Mouse (Mus musculus): Measurements from ENCODE around the gene Cdc42ep4. TPM values are rescaled to one million over a fixed set of nuclear protein-coding genes. Genes with fewer than 3 reads are reported as not detected.
A peak's percentile ranks its signal among the peaks of the same experiment; 100 is the strongest.

Cdc42ep4 gene
- polyA plus RNA-seq, 1 experiment, result 9.5 TPM

- 70% methylated on average over 7 of the region's 7 CpGs for WGBS
- TF ChIP-seq CTCF (IDR thresholded peaks at IDR 0.05; ENCODE audit: control insufficient read depth, insufficient read depth, low read length) (no peak), POLR2A (IDR thresholded peaks at IDR 0.05; ENCODE audit: borderline replicate concordance, control insufficient read depth, low read depth, low read length) (no peak)
- Histone ChIP-seq H3K4me3 (replicated peaks; ENCODE audit: control insufficient read depth, low read depth, low read length) (no peak overlapping the region), H3K27ac (ENCODE audit: control insufficient read depth, insufficient read depth, low read depth, low read length, poor library complexity) (no peak overlapping the region), H3K4me1 (ENCODE audit: control insufficient read depth, insufficient read depth, low read length) (peaks cover 5% of the 10 kb centered on the region; the same call in 1 of the 2 replicates)
Observed at GRCm38 (mm10) chr11:113760476-113760875, 8.8 kb upstream of the Cdc42ep4 start.

GRCm38 (mm10) chr11:113758851-113759250, 7.2 kb upstream of the Cdc42ep4 start:
- peaks cover 3% of the 10 kb centered on the region; the same call in 1 of the 2 replicates for H3K4me1 ChIP-seq (ENCODE audit: control insufficient read depth, insufficient read depth, low read length)
- H3K4me3 ChIP-seq (replicated peaks; ENCODE audit: control insufficient read depth, low read depth, low read length), result no peak overlapping the region
- WGBS, result 91% methylated on average over 5 of the region's 5 CpGs
- no peak for TF ChIP-seq POLR2A (IDR thresholded peaks at IDR 0.05; ENCODE audit: borderline replicate concordance, control insufficient read depth, low read depth, low read length)
- TF ChIP-seq CTCF (IDR thresholded peaks at IDR 0.05; ENCODE audit: control insufficient read depth, insufficient read depth, low read length), result no peak
- H3K27ac ChIP-seq (ENCODE audit: control insufficient read depth, insufficient read depth, low read depth, low read length, poor library complexity), result no peak overlapping the region

- H3K27ac ChIP-seq (ENCODE audit: control insufficient read depth, insufficient read depth, low read depth, low read length, poor library complexity), result no peak overlapping the region
- TF ChIP-seq CTCF (IDR thresholded peaks at IDR 0.05; ENCODE audit: control insufficient read depth, insufficient read depth, low read length) (no peak), POLR2A (IDR thresholded peaks at IDR 0.05; ENCODE audit: borderline replicate concordance, control insufficient read depth, low read depth, low read length) (no peak)
- H3K4me3 ChIP-seq (replicated peaks; ENCODE audit: control insufficient read depth, low read depth, low read length), result no peak overlapping the region
- peaks cover 1% of the 10 kb centered on the region; the same call in 1 of the 2 replicates for H3K4me1 ChIP-seq (ENCODE audit: control insufficient read depth, insufficient read depth, low read length)
- 90% methylated on average over 12 of the region's 12 CpGs for WGBS
Observed at GRCm38 (mm10) chr11:113756578-113756977, 4.9 kb upstream of the Cdc42ep4 start.

- Histone ChIP-seq H3K4me1 (ENCODE audit: control insufficient read depth, insufficient read depth, low read length) (no peaks in the 10 kb centered on the region), H3K4me3 (replicated peaks; ENCODE audit: control insufficient read depth, low read depth, low read length) (no peak overlapping the region), H3K27ac (ENCODE audit: control insufficient read depth, insufficient read depth, low read depth, low read length, poor library complexity) (no peak overlapping the region)
- TF ChIP-seq POLR2A (IDR thresholded peaks at IDR 0.05; ENCODE audit: borderline replicate concordance, control insufficient read depth, low read depth, low read length), result no peak
- no peak for TF ChIP-seq CTCF (IDR thresholded peaks at IDR 0.05; ENCODE audit: control insufficient read depth, insufficient read depth, low read length)
- WGBS, result 88% methylated on average over 14 of the region's 14 CpGs
Observed at GRCm38 (mm10) chr11:113755878-113756277, 4.2 kb upstream of the Cdc42ep4 start.

- WGBS, result 86% methylated on average over 9 of the region's 9 CpGs
- Histone ChIP-seq H3K4me1 (ENCODE audit: control insufficient read depth, insufficient read depth, low read length) (no peaks in the 10 kb centered on the region), H3K4me3 (replicated peaks; ENCODE audit: control insufficient read depth, low read depth, low read length) (no peak overlapping the region), H3K27ac (ENCODE audit: control insufficient read depth, insufficient read depth, low read depth, low read length, poor library complexity) (no peak overlapping the region)
- TF ChIP-seq CTCF (IDR thresholded peaks at IDR 0.05; ENCODE audit: control insufficient read depth, insufficient read depth, low read length), result no peak
- no peak for TF ChIP-seq POLR2A (IDR thresholded peaks at IDR 0.05; ENCODE audit: borderline replicate concordance, control insufficient read depth, low read depth, low read length)
Observed at GRCm38 (mm10) chr11:113754845-113755244, 3.2 kb upstream of the Cdc42ep4 start.

- TF ChIP-seq POLR2A (IDR thresholded peaks at IDR 0.05; ENCODE audit: borderline replicate concordance, control insufficient read depth, low read depth, low read length) (no peak), CTCF (IDR thresholded peaks at IDR 0.05; ENCODE audit: control insufficient read depth, insufficient read depth, low read length) (no peak)
- Histone ChIP-seq H3K4me1 (ENCODE audit: control insufficient read depth, insufficient read depth, low read length) (peaks cover 7% of the 10 kb centered on the region; the same call in 1 of the 2 replicates), H3K27ac (ENCODE audit: control insufficient read depth, insufficient read depth, low read depth, low read length, poor library complexity) (no peak overlapping the region), H3K4me3 (replicated peaks; ENCODE audit: control insufficient read depth, low read depth, low read length) (peak overlapping the region; percentile 2)
- WGBS, result 84% methylated on average over 10 of the region's 10 CpGs
Observed at GRCm38 (mm10) chr11:113752685-113753430, 1.2 kb upstream of the Cdc42ep4 start.

- peaks cover 11% of the 10 kb centered on the region for H3K4me1 ChIP-seq (ENCODE audit: control insufficient read depth, insufficient read depth, low read length)
- peak overlapping the region; percentile 97 for H3K27ac ChIP-seq (ENCODE audit: control insufficient read depth, insufficient read depth, low read depth, low read length, poor library complexity)
- peak overlapping the region; percentile 97 for H3K4me3 ChIP-seq (replicated peaks; ENCODE audit: control insufficient read depth, low read depth, low read length)
- WGBS, result 6% methylated on average over 15 of the region's 15 CpGs
- TF ChIP-seq POLR2A (IDR thresholded peaks at IDR 0.05; ENCODE audit: borderline replicate concordance, control insufficient read depth, low read depth, low read length) (no peak; the same call in 1 of the 2 replicates), CTCF (IDR thresholded peaks at IDR 0.05; ENCODE audit: control insufficient read depth, insufficient read depth, low read length) (no peak)
Observed at GRCm38 (mm10) chr11:113752158-113752661, 529 bp upstream of the Cdc42ep4 start.

GRCm38 (mm10) chr11:113750571-113751483, 854 bp downstream of the Cdc42ep4 start:
- Histone ChIP-seq H3K4me1 (ENCODE audit: control insufficient read depth, insufficient read depth, low read length) (peaks cover 11% of the 10 kb centered on the region), H3K27ac (ENCODE audit: control insufficient read depth, insufficient read depth, low read depth, low read length, poor library complexity) (peak overlapping the region; percentile 97), H3K4me3 (replicated peaks; ENCODE audit: control insufficient read depth, low read depth, low read length) (peak overlapping the region; percentile 97)
- under 1% methylated on average over 66 of the region's 67 CpGs for WGBS
- TF ChIP-seq CTCF (IDR thresholded peaks at IDR 0.05; ENCODE audit: control insufficient read depth, insufficient read depth, low read length) (peak; percentile 65; the same call in 1 of the 2 replicates), POLR2A (IDR thresholded peaks at IDR 0.05; ENCODE audit: borderline replicate concordance, control insufficient read depth, low read depth, low read length) (no peak; the same call in 1 of the 2 replicates)

Data from bone marrow, adult 2 months (tissue).